In genomic region chr2:114018136-114018535, GRCm38 (mm10) we compare ENCODE assay signal across 26 mouse cellular contexts. TPM values are rescaled to one million over a fixed set of nuclear protein-coding genes. Genes with fewer than 3 reads are reported as not detected.
A peak's percentile ranks its signal among the peaks of the same experiment; 100 is the strongest.
DNase-seq lines count a peak whose midpoint lies in the region; ATAC-seq and TF ChIP-seq lines count a peak whose summit lies in the region.
"Had no signal": no experiment of that assay in that cellular context is flagged by ENCODE, and none has a peak within 500 bp of the region (broad histone marks: within the 10 kb centered on the region; RNA-seq: fewer than 3 reads in every experiment).

No protein-coding gene starts in this region.

- ATAC-seq in forebrain, embryonic 11.5 days (replicated peaks; ENCODE audit: low FRiP score): peak; percentile 42; the same call in 1 of the 2 replicates
- no peak for ATAC-seq in lung, embryonic 14.5 days (ENCODE audit: insufficient read depth)
- ATAC-seq in forebrain, embryonic 12.5 days (ENCODE audit: low FRiP score): peak; percentile 24; the same call in 1 of the 2 replicates
- no peak for ATAC-seq in midbrain, embryonic 14.5 days (ENCODE audit: low FRiP score, low TSS enrichment)
- ATAC-seq: lung, postnatal 0 days had no signal

- no peak overlapping the region for H3K9ac ChIP-seq in forebrain, embryonic 11.5 days (ENCODE audit: low read length)
- no peak overlapping the region for H3K9ac ChIP-seq in lung, embryonic 14.5 days
- H3K9ac ChIP-seq in forebrain, embryonic 12.5 days: no peak overlapping the region
- no peak overlapping the region for H3K9ac ChIP-seq in midbrain, embryonic 14.5 days (replicated peaks; ENCODE audit: low read length)
- H3K9ac ChIP-seq: heart, embryonic 12.5 days had no signal

- no peak for TF ChIP-seq CTCF in lung, embryonic 14.5 days (IDR thresholded peaks at IDR 0.05; ENCODE audit: low read depth)

- no peak overlapping the region for H3K4me2 ChIP-seq in forebrain, embryonic 11.5 days (ENCODE audit: low read depth, low read length, severe bottlenecking)
- no peak overlapping the region for H3K4me2 ChIP-seq in lung, embryonic 14.5 days
- peak overlapping the region; percentile 29; the same call in 1 of the 2 replicates for H3K4me2 ChIP-seq in forebrain, embryonic 12.5 days
- H3K4me2 ChIP-seq in midbrain, embryonic 14.5 days (ENCODE audit: low read length): peak overlapping the region; percentile 21; the same call in 1 of the 2 replicates
- H3K4me2 ChIP-seq: heart, embryonic 12.5 days had no signal

- no peaks in the 10 kb centered on the region for H3K9me3 ChIP-seq in forebrain, embryonic 11.5 days (ENCODE audit: control insufficient read depth, low read length)
- no peaks in the 10 kb centered on the region for H3K9me3 ChIP-seq in forebrain, embryonic 10.5 days
- H3K9me3 ChIP-seq in lung, embryonic 14.5 days (ENCODE audit: low read depth, low read length): no peaks in the 10 kb centered on the region
- H3K9me3 ChIP-seq in forebrain, embryonic 12.5 days: no peaks in the 10 kb centered on the region
- no peaks in the 10 kb centered on the region for H3K9me3 ChIP-seq in midbrain, embryonic 14.5 days (ENCODE audit: control insufficient read depth, low read length)
- H3K9me3 ChIP-seq: embryonic facial prominence, embryonic 10.5 days; heart, embryonic 12.5 days had no signal

- 21% methylated on average over 10 of the region's 10 CpGs for WGBS in forebrain, embryonic 11.5 days
- 30% methylated on average over 10 of the region's 10 CpGs for WGBS in forebrain, embryonic 10.5 days
- 22% methylated on average over 10 of the region's 10 CpGs for WGBS in lung, embryonic 14.5 days
- 16% methylated on average over 10 of the region's 10 CpGs for WGBS in forebrain, embryonic 12.5 days
- 13% methylated on average over 10 of the region's 10 CpGs for WGBS in midbrain, embryonic 14.5 days

- H3K27ac ChIP-seq in forebrain, embryonic 11.5 days (ENCODE audit: low read depth, low read length): no peak overlapping the region
- H3K27ac ChIP-seq in forebrain, embryonic 10.5 days: no peak overlapping the region
- H3K27ac ChIP-seq in lung, embryonic 14.5 days (ENCODE audit: low read depth): no peak overlapping the region
- peak overlapping the region; percentile 67 for H3K27ac ChIP-seq in forebrain, embryonic 12.5 days
- H3K27ac ChIP-seq in midbrain, embryonic 14.5 days (replicated peaks; ENCODE audit: low read depth, low read length): 0 out of 2 replicates have a peak overlapping the region, but pooled peaks have one; percentile 5
- H3K27ac ChIP-seq: embryonic facial prominence, embryonic 10.5 days; kidney, postnatal 0 days; layer of hippocampus, adult 2 months had no signal

- peaks cover 6% of the 10 kb centered on the region; the same call in 1 of the 2 replicates for H3K4me1 ChIP-seq in forebrain, embryonic 11.5 days (replicated peaks; ENCODE audit: control insufficient read depth, insufficient read depth, low read length)
- H3K4me1 ChIP-seq in forebrain, embryonic 10.5 days: peaks cover 18% of the 10 kb centered on the region
- no peaks in the 10 kb centered on the region for H3K4me1 ChIP-seq in lung, embryonic 14.5 days (ENCODE audit: insufficient read depth)
- peaks cover 21% of the 10 kb centered on the region for H3K4me1 ChIP-seq in forebrain, embryonic 12.5 days
- peaks cover 18% of the 10 kb centered on the region; the same call in 1 of the 2 replicates for H3K4me1 ChIP-seq in midbrain, embryonic 14.5 days (ENCODE audit: control insufficient read depth, insufficient read depth, low read length)

- no peaks in the 10 kb centered on the region for H3K36me3 ChIP-seq in forebrain, embryonic 11.5 days (ENCODE audit: control insufficient read depth, insufficient read depth, low read length)
- no peaks in the 10 kb centered on the region for H3K36me3 ChIP-seq in forebrain, embryonic 10.5 days (replicated peaks)
- no peaks in the 10 kb centered on the region for H3K36me3 ChIP-seq in lung, embryonic 14.5 days (ENCODE audit: insufficient read depth)
- no peaks in the 10 kb centered on the region for H3K36me3 ChIP-seq in forebrain, embryonic 12.5 days (replicated peaks)
- no peaks in the 10 kb centered on the region for H3K36me3 ChIP-seq in midbrain, embryonic 14.5 days (ENCODE audit: control insufficient read depth, insufficient read depth, low read length)
- H3K36me3 ChIP-seq: embryonic facial prominence, embryonic 10.5 days; heart, embryonic 12.5 days had no signal

- DNase-seq in forebrain, embryonic 11.5 days (ENCODE audit: low spot score): no peak
- DNase-seq in forebrain, embryonic 10.5 days (ENCODE audit: extremely low spot score, low spot score): no peak
- DNase-seq in lung, embryonic 14.5 days: peak; percentile 7
- no peak for DNase-seq in lung, postnatal 4 days
- peak; percentile 55 for DNase-seq in midbrain, embryonic 14.5 days
- no peak for DNase-seq in heart, postnatal 4 days
- no peak for DNase-seq in urinary bladder, postnatal 36 days (ENCODE audit: low spot score in 2 of 2)
- DNase-seq: adrenal gland, postnatal 14 days; cerebellum, adult 9-11 months; gastrocnemius, postnatal 14 days; heart, adult 11 months; heart, postnatal 14 days; kidney, adult 2 months; thymus, postnatal 14 days had no signal

- H3K27me3 ChIP-seq in forebrain, embryonic 11.5 days (ENCODE audit: control insufficient read depth, insufficient read depth, low read length): peaks cover 17% of the 10 kb centered on the region
- peaks cover 44% of the 10 kb centered on the region for H3K27me3 ChIP-seq in forebrain, embryonic 10.5 days (ENCODE audit: poor library complexity, severe bottlenecking)
- peaks cover 25% of the 10 kb centered on the region for H3K27me3 ChIP-seq in lung, embryonic 14.5 days (ENCODE audit: insufficient read depth, low read length)
- peaks cover 29% of the 10 kb centered on the region for H3K27me3 ChIP-seq in forebrain, embryonic 12.5 days
- 0 out of 2 replicates have a peak, but pooled peaks cover 4% of the 10 kb centered on the region for H3K27me3 ChIP-seq in midbrain, embryonic 14.5 days (ENCODE audit: control insufficient read depth, insufficient read depth, low read length)

- H3K4me3 ChIP-seq in forebrain, embryonic 11.5 days (ENCODE audit: low read depth, low read length): no peak overlapping the region
- H3K4me3 ChIP-seq in forebrain, embryonic 10.5 days: no peak overlapping the region
- no peak overlapping the region for H3K4me3 ChIP-seq in lung, embryonic 14.5 days (ENCODE audit: low read depth, low read length)
- no peak overlapping the region for H3K4me3 ChIP-seq in forebrain, embryonic 12.5 days (replicated peaks)
- H3K4me3 ChIP-seq in midbrain, embryonic 14.5 days (replicated peaks; ENCODE audit: low read depth, low read length): no peak overlapping the region
- H3K4me3 ChIP-seq: embryonic facial prominence, embryonic 10.5 days; heart, embryonic 12.5 days; layer of hippocampus, adult 2 months had no signal

RNA-seq across cellular contexts. Expression of gene Gjd2, which starts 4.7 kb away (rescaled TPM):
- 1.4 TPM in 2 replicates for polyA plus RNA-seq in forebrain, embryonic 11.5 days (2014; fragmentation: Nextera tagmentation; extraction: Ambion mirVana)
- 0.23 and 0.30 TPM in 2 replicates for polyA plus RNA-seq in forebrain, embryonic 10.5 days (2016; fragmentation: Nextera tagmentation; extraction: Ambion mirVana)
- not detected in 2 replicates for polyA plus RNA-seq in lung, embryonic 14.5 days (2014; fragmentation: Nextera tagmentation; extraction: Ambion mirVana)
- polyA plus RNA-seq in forebrain, embryonic 12.5 days (2016; fragmentation: Nextera tagmentation; extraction: Ambion mirVana): 2.2 and 2.6 TPM in 2 replicates
- polyA plus RNA-seq in midbrain, embryonic 14.5 days (2014; fragmentation: Nextera tagmentation; extraction: Ambion mirVana): 6.3 and 17.6 TPM in 2 replicates
- total RNA-seq in heart, postnatal 4 days (2021): not detected
- total RNA-seq: common myeloid progenitor, adult 5-6 weeks; gastrocnemius, postnatal 14 days; heart, postnatal 14 days; liver, adult 2 months had no signal
- polyA plus RNA-seq: heart, embryonic 12.5 days; kidney, adult 2 months; limb, embryonic 11.5 days; liver, adult 2 months; liver, embryonic 16.5 days; lung, postnatal 0 days; spleen, adult 2 months had no signal

RNA-seq across cellular contexts. Expression of gene Actc1, which starts 35.2 kb away (rescaled TPM):
- polyA plus RNA-seq in forebrain, embryonic 11.5 days (2014; fragmentation: Nextera tagmentation; extraction: Ambion mirVana): 0.71 and 0.84 TPM in 2 replicates
- 1.5 and 1.6 TPM in 2 replicates for polyA plus RNA-seq in forebrain, embryonic 10.5 days (2016; fragmentation: Nextera tagmentation; extraction: Ambion mirVana)
- polyA plus RNA-seq in lung, embryonic 14.5 days (2014; fragmentation: Nextera tagmentation; extraction: Ambion mirVana): 106 and 243 TPM in 2 replicates
- polyA plus RNA-seq in forebrain, embryonic 12.5 days (2016; fragmentation: Nextera tagmentation; extraction: Ambion mirVana): 2.7 and 6.4 TPM in 2 replicates
- polyA plus RNA-seq in midbrain, embryonic 14.5 days (2014; fragmentation: Nextera tagmentation; extraction: Ambion mirVana): 0.24 and 0.89 TPM in 2 replicates
- total RNA-seq in heart, postnatal 4 days (2021): over 10,000 TPM; 17,542 to 18,879 TPM
- total RNA-seq: common myeloid progenitor, adult 5-6 weeks; layer of hippocampus, adult 2 months; layer of hippocampus, postnatal 25 days had no signal

Comparison
In these comparisons a context has a peak if more than half of its experiments do, and no peak if none do; other contexts are left out.
1. DNase-seq: peak in lung, embryonic 14.5 days (single experiment) and midbrain, embryonic 14.5 days (single experiment); none in forebrain, embryonic 11.5 days (single experiment), forebrain, embryonic 10.5 days (single experiment), lung, postnatal 4 days (0 of 2), heart, postnatal 4 days (single experiment) and urinary bladder, postnatal 36 days (0 of 2).
2. H3K27ac ChIP-seq: peak in forebrain, embryonic 12.5 days (single experiment) and midbrain, embryonic 14.5 days (single experiment); none in forebrain, embryonic 11.5 days (single experiment), forebrain, embryonic 10.5 days (single experiment) and lung, embryonic 14.5 days (single experiment).
3. H3K4me2 ChIP-seq: peak in forebrain, embryonic 12.5 days (single experiment) and midbrain, embryonic 14.5 days (single experiment); none in forebrain, embryonic 11.5 days (single experiment) and lung, embryonic 14.5 days (single experiment).
4. ATAC-seq: peak in forebrain, embryonic 11.5 days (single experiment) and forebrain, embryonic 12.5 days (single experiment); none in lung, embryonic 14.5 days (single experiment) and midbrain, embryonic 14.5 days (single experiment).
5. RNA of gene Actc1, which starts 35.2 kb away (polyA plus RNA-seq): 106 to 243 TPM in lung, embryonic 14.5 days; 2.7 to 6.4 TPM in forebrain, embryonic 12.5 days, 1.5 to 1.6 TPM in forebrain, embryonic 10.5 days, 0.24 to 0.89 TPM in midbrain, embryonic 14.5 days and 0.71 to 0.84 TPM in forebrain, embryonic 11.5 days; every median in the first group is over 10 times any median in the second.